Mouse (Mus musculus): ENCODE results near the gene Fads1.

DNA sequence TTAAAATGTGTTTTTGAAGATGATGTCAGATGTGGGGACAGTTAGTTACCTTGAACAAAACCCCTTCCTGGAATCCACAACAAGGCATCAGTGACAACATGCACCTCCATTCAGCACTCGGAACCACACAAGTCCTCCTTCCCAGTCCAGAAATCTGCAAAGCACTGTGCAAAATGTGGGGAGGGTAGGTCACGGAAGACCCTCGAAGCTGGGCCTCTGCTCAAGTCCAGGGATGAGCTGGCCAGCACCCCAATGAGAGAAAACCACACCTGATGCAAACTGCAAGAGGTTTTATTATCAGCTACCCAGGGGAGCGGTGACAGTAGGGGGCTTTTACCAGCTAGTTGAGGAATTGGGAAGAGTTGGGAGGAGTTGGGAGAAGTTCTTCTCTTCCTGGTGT is 7.7 kb upstream of the Fads1 start:
- no peak for TF ChIP-seq CTCF (IDR thresholded peaks at IDR 0.05; ENCODE audit: low read depth, low read length)
- TF ChIP-seq TAL1 (conservative IDR thresholded peaks at IDR 0.05; ENCODE audit: low read depth, low read length), result no peak
